Mouse (Mus musculus) urinary bladder, postnatal 0 days (tissue): ENCODE data around the gene Mmp9. TPM values are rescaled to one million over a fixed set of nuclear protein-coding genes. Genes with fewer than 3 reads are reported as not detected.

ENCODE experiments used
- polyA plus RNA-seq: library from polyadenylated mRNA; unstranded; fragments of >200 nt; fragmentation: Nextera tagmentation; extraction: Ambion mirVana; gene quantifications from 2 replicates; pipeline ENCODE4 v1.2.1, GENCODE M21; 2015

Gene Mmp9
- polyA plus RNA-seq: 5.5 and 10.3 TPM in 2 replicates

GRCm38 (mm10) chr2:164940140-164940830 lies at the start of gene Mmp9:
TSS of gene Mmp9 (plus strand) at chr2:164940780.

GRCm38 (mm10) chr2:164911086-164912048 lies 29.2 kb upstream of the Mmp9 start, which contains the start of gene Zfp335:
TSS of gene Zfp335 (minus strand) at chr2:164911757.

GRCm38 (mm10) chr2:164960716-164961441 lies 20.3 kb downstream of the Mmp9 start, which contains the start of gene Slc12a5:
TSS of gene Slc12a5 (plus strand) at chr2:164960802.

Other genes with a start within 250 kb of the Mmp9 start
- gene Spint4, start 242.3 kb upstream of the Mmp9 start, polyA plus RNA-seq: not detected in 2 replicates
- not detected in 2 replicates for gene Spint5, start 225.5 kb upstream of the Mmp9 start, polyA plus RNA-seq
- gene Wfdc3, start 194.8 kb upstream of the Mmp9 start, polyA plus RNA-seq: 1.6 and 1.7 TPM in 2 replicates
- gene Dnttip1, start 194.8 kb upstream of the Mmp9 start, polyA plus RNA-seq: 38.2 and 48.9 TPM in 2 replicates
- 75.7 and 102 TPM in 2 replicates for gene Ube2c, start 170.9 kb upstream of the Mmp9 start, polyA plus RNA-seq
- 383 and 450 TPM in 2 replicates for gene Tnnc2, start 160.8 kb upstream of the Mmp9 start, polyA plus RNA-seq
- 26.2 and 28.0 TPM in 2 replicates for gene Snx21, start 155.0 kb upstream of the Mmp9 start, polyA plus RNA-seq
- gene Acot8, start 135.9 kb upstream of the Mmp9 start, polyA plus RNA-seq: 16.3 and 19.9 TPM in 2 replicates
- 5.0 and 5.7 TPM in 2 replicates for gene Zswim3, start 135.7 kb upstream of the Mmp9 start, polyA plus RNA-seq
- gene Zswim1, start 118.1 kb upstream of the Mmp9 start, polyA plus RNA-seq: 11.9 and 12.0 TPM in 2 replicates
- gene Spata25, start 112.2 kb upstream of the Mmp9 start, polyA plus RNA-seq: 0.36 TPM in 1 of 2 replicates, not detected in the other
- 109 and 133 TPM in 2 replicates for gene Ctsa, start 107.9 kb upstream of the Mmp9 start, polyA plus RNA-seq
- gene Neurl2, start 107.3 kb upstream of the Mmp9 start, polyA plus RNA-seq: 14.3 and 16.1 TPM in 2 replicates
- 69.8 and 90.6 TPM in 2 replicates for gene Pltp, start 83.1 kb upstream of the Mmp9 start, polyA plus RNA-seq
- 53.5 and 56.6 TPM in 2 replicates for gene Pcif1, start 61.5 kb upstream of the Mmp9 start, polyA plus RNA-seq
- 4.9 and 5.5 TPM in 2 replicates for gene Zfp335, start 29.0 kb upstream of the Mmp9 start, polyA plus RNA-seq
- gene Slc12a5, start 20.0 kb downstream of the Mmp9 start, polyA plus RNA-seq: 0.17 and 0.24 TPM in 2 replicates
- 22.4 and 23.2 TPM in 2 replicates for gene Ncoa5, start 94.1 kb downstream of the Mmp9 start, polyA plus RNA-seq
- gene Cd40, start 114.8 kb downstream of the Mmp9 start, polyA plus RNA-seq: 8.5 and 10.7 TPM in 2 replicates
- gene 1700025C18Rik, start 150.0 kb downstream of the Mmp9 start, polyA plus RNA-seq: not detected in 2 replicates